9 mouse cellular contexts compared by ENCODE assay signal in genomic region chr13:51813621-51814615, GRCm38 (mm10). TPM values are rescaled to one million over a fixed set of nuclear protein-coding genes. Genes with fewer than 3 reads are reported as not detected.
DNase-seq lines count a peak whose midpoint lies in the region; ATAC-seq lines count a peak whose summit lies in the region.
"Had no signal": no experiment of that assay in that cellular context is flagged by ENCODE, and none has a peak within 500 bp of the region (broad histone marks: within the 10 kb centered on the region; RNA-seq: fewer than 3 reads in every experiment).

No protein-coding gene starts in this region.

- no peak overlapping the region for H3K9ac ChIP-seq in neural tube, embryonic 13.5 days
- H3K9ac ChIP-seq in kidney, embryonic 14.5 days (ENCODE audit: low read depth, low read length): no peak overlapping the region

- ATAC-seq in neural tube, embryonic 13.5 days (ENCODE audit: low read depth): no peak
- no peak for ATAC-seq in kidney, embryonic 14.5 days (ENCODE audit: low FRiP score, low TSS enrichment)

- peaks cover 33% of the 10 kb centered on the region for H3K4me1 ChIP-seq in neural tube, embryonic 13.5 days (replicated peaks)
- H3K4me1 ChIP-seq in kidney, embryonic 14.5 days (ENCODE audit: control insufficient read depth, insufficient read depth, low read length): 0 out of 2 replicates have a peak, but pooled peaks cover 2% of the 10 kb centered on the region

- 0 out of 2 replicates have a peak overlapping the region, but pooled peaks have one; percentile 18 for H3K27ac ChIP-seq in neural tube, embryonic 13.5 days (replicated peaks)
- no peak overlapping the region for H3K27ac ChIP-seq in kidney, embryonic 14.5 days (ENCODE audit: low read depth, low read length)

- H3K4me3 ChIP-seq in neural tube, embryonic 13.5 days: no peak overlapping the region
- H3K4me3 ChIP-seq in kidney, embryonic 14.5 days (ENCODE audit: low read length): no peak overlapping the region

- WGBS in neural tube, embryonic 13.5 days: 54% methylated on average over 10 of the region's 10 CpGs
- WGBS in kidney, embryonic 14.5 days: 56% methylated on average over 10 of the region's 10 CpGs

- DNase-seq in neural tube, embryonic 10.5 days (ENCODE audit: extremely low spot score, low spot score): no peak
- peak; percentile 63 for DNase-seq in embryo, embryonic 11 days
- peak; percentile 48 to 56 for DNase-seq in lung, postnatal 4 days
- peak; percentile 79 for DNase-seq in thymus, postnatal 25 days
- no peak for DNase-seq in ovary, postnatal 14 days (ENCODE audit: low spot score)
- DNase-seq in layer of hippocampus, adult 11-12 months (ENCODE audit: low spot score): no peak
- DNase-seq: gastrocnemius, postnatal 36 days had no signal

- no peaks in the 10 kb centered on the region for H3K9me3 ChIP-seq in neural tube, embryonic 13.5 days
- H3K9me3 ChIP-seq in kidney, embryonic 14.5 days (ENCODE audit: control insufficient read depth, low read length): no peaks in the 10 kb centered on the region

- H3K27me3 ChIP-seq in neural tube, embryonic 13.5 days: no peaks in the 10 kb centered on the region
- no peaks in the 10 kb centered on the region for H3K27me3 ChIP-seq in kidney, embryonic 14.5 days (ENCODE audit: control insufficient read depth, insufficient read depth, low read length)

- no peak overlapping the region for H3K4me2 ChIP-seq in neural tube, embryonic 13.5 days
- H3K4me2 ChIP-seq in kidney, embryonic 14.5 days (replicated peaks; ENCODE audit: low read depth, low read length): no peak overlapping the region

- no peaks in the 10 kb centered on the region for H3K36me3 ChIP-seq in neural tube, embryonic 13.5 days
- no peaks in the 10 kb centered on the region for H3K36me3 ChIP-seq in kidney, embryonic 14.5 days (ENCODE audit: control insufficient read depth, insufficient read depth, low read length)

RNA-seq across cellular contexts. Expression of gene Sema4d, which starts 20.4 kb away (rescaled TPM):
- polyA plus RNA-seq in neural tube, embryonic 13.5 days (2015; fragmentation: Nextera tagmentation; extraction: Ambion mirVana): 14.3 TPM in 2 replicates
- 11.3 and 20.2 TPM in 2 replicates for polyA plus RNA-seq in kidney, embryonic 14.5 days (2014; fragmentation: Nextera tagmentation; extraction: Ambion mirVana)

RNA-seq across cellular contexts. Expression of gene Gadd45g, which starts 32.6 kb away (rescaled TPM):
- 96.7 and 118 TPM in 2 replicates for polyA plus RNA-seq in neural tube, embryonic 13.5 days (2015; fragmentation: Nextera tagmentation; extraction: Ambion mirVana)
- polyA plus RNA-seq in kidney, embryonic 14.5 days (2014; fragmentation: Nextera tagmentation; extraction: Ambion mirVana): 26.6 and 29.0 TPM in 2 replicates

Comparison
In these comparisons a context has a peak if more than half of its experiments do, and no peak if none do; other contexts are left out.
1. DNase-seq: peak in embryo, embryonic 11 days (single experiment), lung, postnatal 4 days (2 of 2) and thymus, postnatal 25 days (single experiment); none in neural tube, embryonic 10.5 days (single experiment), ovary, postnatal 14 days (single experiment) and layer of hippocampus, adult 11-12 months (single experiment).